Mouse (Mus musculus): ENCODE data around the gene Swap70.

DNA sequence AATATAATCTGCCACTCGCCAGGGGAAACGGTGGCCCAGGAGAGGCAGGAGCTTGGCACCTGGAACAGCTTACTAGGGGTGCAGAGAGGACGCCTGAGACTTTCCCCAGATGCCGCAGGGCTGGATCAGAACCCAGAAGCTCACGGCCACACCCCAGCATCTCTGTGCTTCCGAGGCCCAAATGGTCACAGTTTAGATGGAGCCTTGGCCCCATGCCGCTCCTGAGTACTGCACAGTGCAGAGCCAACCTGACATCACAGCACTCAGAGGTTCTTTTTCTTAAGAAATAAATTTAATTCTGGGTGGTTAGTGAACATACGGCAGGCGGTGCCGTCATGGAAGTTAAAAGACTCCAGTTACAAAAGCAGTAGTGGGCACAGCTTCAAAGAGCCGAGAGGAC, 86.2 kb downstream of the Swap70 start:
- TF ChIP-seq CTCF (conservative IDR thresholded peaks at IDR 0.05; ENCODE audit: low read length) (no peak), NANOG (IDR thresholded peaks at IDR 0.05; ENCODE audit: borderline replicate concordance, low read length) (no peak)
